Mouse (Mus musculus): ENCODE results near the gene Eppin. TPM values are rescaled to one million over a fixed set of nuclear protein-coding genes. Genes with fewer than 3 reads are reported as not detected.
A peak's percentile ranks its signal among the peaks of the same experiment; 100 is the strongest.
"Not testable (repeated sequence)": the region's sequence is repeated elsewhere in the genome, so short reads cannot be mapped to it uniquely, and the experiment has no call there.

Eppin gene
- polyA plus RNA-seq, 1 experiment: not detected

- Histone ChIP-seq H3K4me1 (ENCODE audit: control insufficient read depth, insufficient read depth, insufficient read length, low read length) (no peaks in the 10 kb centered on the region), H3K4me3 (ENCODE audit: low read depth, low read length) (no peak overlapping the region), H3K36me3 (ENCODE audit: control insufficient read depth, insufficient read depth, low read length) (no peaks in the 10 kb centered on the region), H3K27me3 (ENCODE audit: control insufficient read depth, insufficient read depth, low read length) (no peaks in the 10 kb centered on the region), H3K27ac (ENCODE audit: insufficient read depth, low read depth, low read length) (no peak overlapping the region)
- WGBS: 91% methylated on average over 3 of the region's 3 CpGs
- no peak for TF ChIP-seq POLR2A (IDR thresholded peaks at IDR 0.05; ENCODE audit: low read depth, low read length)
- no peak for TF ChIP-seq CTCF (IDR thresholded peaks at IDR 0.05; ENCODE audit: extremely low read depth, insufficient read length, insufficient replicate concordance, low read depth, low read length)
Measured at GRCm38 (mm10) chr2:164615386-164615785, 22.0 kb upstream of the Eppin start.

- H3K27me3 ChIP-seq (ENCODE audit: control insufficient read depth, insufficient read depth, low read length); H3K36me3 ChIP-seq (ENCODE audit: control insufficient read depth, insufficient read depth, low read length); H3K4me1 ChIP-seq (ENCODE audit: control insufficient read depth, insufficient read depth, insufficient read length, low read length); H3K27ac ChIP-seq (ENCODE audit: insufficient read depth, low read depth, low read length); H3K4me3 ChIP-seq (ENCODE audit: low read depth, low read length): not testable (repeated sequence)
- 60% methylated on average over 8 of the region's 8 CpGs for WGBS
Measured at GRCm38 (mm10) chr2:164613471-164613870, 20.1 kb upstream of the Eppin start, which contains the start of the genes Wfdc6b and Wfdc8. TSS of gene Wfdc6b (plus strand) at chr2:164613522. TSS of gene Wfdc8 (minus strand) at chr2:164613626.

- H3K4me3 ChIP-seq (ENCODE audit: low read depth, low read length): no peak overlapping the region
- no peak for TF ChIP-seq POLR2A (IDR thresholded peaks at IDR 0.05; ENCODE audit: low read depth, low read length)
- no peak for TF ChIP-seq CTCF (IDR thresholded peaks at IDR 0.05; ENCODE audit: extremely low read depth, insufficient read length, insufficient replicate concordance, low read depth, low read length)
- no peaks in the 10 kb centered on the region for H3K36me3 ChIP-seq (ENCODE audit: control insufficient read depth, insufficient read depth, low read length)
- WGBS: 85% methylated on average over 6 of the region's 6 CpGs
- no peaks in the 10 kb centered on the region for H3K4me1 ChIP-seq (ENCODE audit: control insufficient read depth, insufficient read depth, insufficient read length, low read length)
- H3K27me3 ChIP-seq (ENCODE audit: control insufficient read depth, insufficient read depth, low read length): no peaks in the 10 kb centered on the region
- H3K27ac ChIP-seq (ENCODE audit: insufficient read depth, low read depth, low read length): no peak overlapping the region
Measured at GRCm38 (mm10) chr2:164608781-164609180, 15.4 kb upstream of the Eppin start.

GRCm38 (mm10) chr2:164604411-164604810, 11.0 kb upstream of the Eppin start:
- Histone ChIP-seq H3K4me1 (ENCODE audit: control insufficient read depth, insufficient read depth, insufficient read length, low read length) (no peaks in the 10 kb centered on the region), H3K27me3 (ENCODE audit: control insufficient read depth, insufficient read depth, low read length) (no peaks in the 10 kb centered on the region), H3K27ac (ENCODE audit: insufficient read depth, low read depth, low read length) (no peak overlapping the region), H3K36me3 (ENCODE audit: control insufficient read depth, insufficient read depth, low read length) (no peaks in the 10 kb centered on the region), H3K4me3 (ENCODE audit: low read depth, low read length) (no peak overlapping the region)
- 91% methylated on average over 8 of the region's 8 CpGs for WGBS
- no peak for TF ChIP-seq POLR2A (IDR thresholded peaks at IDR 0.05; ENCODE audit: low read depth, low read length)
- no peak for TF ChIP-seq CTCF (IDR thresholded peaks at IDR 0.05; ENCODE audit: extremely low read depth, insufficient read length, insufficient replicate concordance, low read depth, low read length)

- Histone ChIP-seq H3K4me3 (ENCODE audit: low read depth, low read length) (no peak overlapping the region), H3K4me1 (ENCODE audit: control insufficient read depth, insufficient read depth, insufficient read length, low read length) (no peaks in the 10 kb centered on the region), H3K36me3 (ENCODE audit: control insufficient read depth, insufficient read depth, low read length) (no peaks in the 10 kb centered on the region), H3K27me3 (ENCODE audit: control insufficient read depth, insufficient read depth, low read length) (no peaks in the 10 kb centered on the region), H3K27ac (ENCODE audit: insufficient read depth, low read depth, low read length) (no peak overlapping the region)
- TF ChIP-seq POLR2A (IDR thresholded peaks at IDR 0.05; ENCODE audit: low read depth, low read length) (no peak), CTCF (IDR thresholded peaks at IDR 0.05; ENCODE audit: extremely low read depth, insufficient read length, insufficient replicate concordance, low read depth, low read length) (no peak)
- WGBS: 91% methylated on average over 3 of the region's 3 CpGs
Measured at GRCm38 (mm10) chr2:164603482-164603881, 10.1 kb upstream of the Eppin start.

- WGBS: 68% methylated on average over 3 of the region's 3 CpGs
- TF ChIP-seq POLR2A (IDR thresholded peaks at IDR 0.05; ENCODE audit: low read depth, low read length) (no peak), CTCF (IDR thresholded peaks at IDR 0.05; ENCODE audit: extremely low read depth, insufficient read length, insufficient replicate concordance, low read depth, low read length) (no peak)
- Histone ChIP-seq H3K4me1 (ENCODE audit: control insufficient read depth, insufficient read depth, insufficient read length, low read length) (no peaks in the 10 kb centered on the region), H3K27me3 (ENCODE audit: control insufficient read depth, insufficient read depth, low read length) (no peaks in the 10 kb centered on the region), H3K36me3 (ENCODE audit: control insufficient read depth, insufficient read depth, low read length) (no peaks in the 10 kb centered on the region), H3K4me3 (ENCODE audit: low read depth, low read length) (no peak overlapping the region), H3K27ac (ENCODE audit: insufficient read depth, low read depth, low read length) (no peak overlapping the region)
Measured at GRCm38 (mm10) chr2:164600179-164600578, 6.8 kb upstream of the Eppin start.

GRCm38 (mm10) chr2:164592014-164592413, 1.4 kb downstream of the Eppin start:
- 3% methylated on average over 4 of the region's 4 CpGs for WGBS
- Histone ChIP-seq H3K27ac (ENCODE audit: insufficient read depth, low read depth, low read length) (no peak overlapping the region), H3K36me3 (ENCODE audit: control insufficient read depth, insufficient read depth, low read length) (no peaks in the 10 kb centered on the region), H3K27me3 (ENCODE audit: control insufficient read depth, insufficient read depth, low read length) (no peaks in the 10 kb centered on the region), H3K4me3 (ENCODE audit: low read depth, low read length) (no peak overlapping the region), H3K4me1 (ENCODE audit: control insufficient read depth, insufficient read depth, insufficient read length, low read length) (no peaks in the 10 kb centered on the region)
- TF ChIP-seq POLR2A (IDR thresholded peaks at IDR 0.05; ENCODE audit: low read depth, low read length) (no peak), CTCF (IDR thresholded peaks at IDR 0.05; ENCODE audit: extremely low read depth, insufficient read length, insufficient replicate concordance, low read depth, low read length) (peak; percentile 50; the same call in 1 of the 2 replicates)

GRCm38 (mm10) chr2:164585025-164585725, 8.2 kb downstream of the Eppin start, which contains the start of gene Wfdc6a:
TSS of gene Wfdc6a (minus strand) at chr2:164585447.
- WGBS: 63% methylated on average over 13 of the region's 13 CpGs
- H3K4me1 ChIP-seq (ENCODE audit: control insufficient read depth, insufficient read depth, insufficient read length, low read length); H3K36me3 ChIP-seq (ENCODE audit: control insufficient read depth, insufficient read depth, low read length); H3K27ac ChIP-seq (ENCODE audit: insufficient read depth, low read depth, low read length); H3K27me3 ChIP-seq (ENCODE audit: control insufficient read depth, insufficient read depth, low read length); H3K4me3 ChIP-seq (ENCODE audit: low read depth, low read length): not testable (repeated sequence)

- H3K4me1 ChIP-seq (ENCODE audit: control insufficient read depth, insufficient read depth, insufficient read length, low read length); H3K4me3 ChIP-seq (ENCODE audit: low read depth, low read length); H3K27ac ChIP-seq (ENCODE audit: insufficient read depth, low read depth, low read length); H3K27me3 ChIP-seq (ENCODE audit: control insufficient read depth, insufficient read depth, low read length); H3K36me3 ChIP-seq (ENCODE audit: control insufficient read depth, insufficient read depth, low read length): not testable (repeated sequence)
- 78% methylated on average over 6 of the region's 6 CpGs for WGBS
Measured at GRCm38 (mm10) chr2:164573359-164573758, 20.0 kb downstream of the Eppin start, which contains the start of gene Spint3. TSS of gene Spint3 (minus strand) at chr2:164573459.

Data from small intestine, adult 2 months (tissue).